ENCODE assay signal across 20 mouse cellular contexts in genomic region chr9:24789396-24789795, GRCm38 (mm10). TPM values are rescaled to one million over a fixed set of nuclear protein-coding genes. Genes with fewer than 3 reads are reported as not detected.
"Had no signal": no experiment of that assay in that cellular context is flagged by ENCODE, and none has a peak within 500 bp of the region (broad histone marks: within the 10 kb centered on the region; RNA-seq: fewer than 3 reads in every experiment).

No protein-coding gene starts in this region.

- H3K4me2 ChIP-seq: neural tube, embryonic 12.5 days; neural tube, embryonic 13.5 days; neural tube, embryonic 15.5 days; stomach, embryonic 15.5 days had no signal

- DNase-seq: right cerebral cortex, adult 18-20 months; right cerebral cortex, postnatal 14 days; right cerebral cortex, postnatal 25 days; right cerebral cortex, postnatal 4 days; spleen, adult 18-20 months; thymus, adult 18-20 months; thymus, adult 2 months; thymus, postnatal 14 days; thymus, postnatal 25 days; thymus, postnatal 36 days; thymus, postnatal 4 days had no signal

- H3K9ac ChIP-seq: neural tube, embryonic 12.5 days; neural tube, embryonic 13.5 days; neural tube, embryonic 15.5 days; stomach, embryonic 15.5 days had no signal

- H3K27me3 ChIP-seq: neural tube, embryonic 12.5 days; neural tube, embryonic 15.5 days; stomach, embryonic 15.5 days had no signal

- H3K4me3 ChIP-seq: neural tube, embryonic 12.5 days; neural tube, embryonic 13.5 days; neural tube, embryonic 15.5 days; stomach, embryonic 15.5 days had no signal

- H3K9me3 ChIP-seq: neural tube, embryonic 12.5 days; neural tube, embryonic 13.5 days; neural tube, embryonic 15.5 days; stomach, embryonic 15.5 days had no signal

- H3K27ac ChIP-seq: neural tube, embryonic 12.5 days; neural tube, embryonic 13.5 days; neural tube, embryonic 15.5 days; stomach, embryonic 15.5 days; stomach, postnatal 0 days had no signal

- H3K36me3 ChIP-seq: neural tube, embryonic 12.5 days; neural tube, embryonic 13.5 days; neural tube, embryonic 15.5 days; stomach, embryonic 15.5 days had no signal

- H3K4me1 ChIP-seq: neural tube, embryonic 12.5 days; neural tube, embryonic 13.5 days; neural tube, embryonic 15.5 days; stomach, embryonic 15.5 days had no signal

RNA-seq across cellular contexts. Expression of gene Tbx20, which starts 15.3 kb away (rescaled TPM):
- total RNA-seq: neutrophil, adult 5-6 weeks had no signal
- polyA plus RNA-seq: small intestine, adult 2 months; spleen, adult 2 months; stomach, postnatal 0 days; thymus, postnatal 0 days had no signal
